Mouse (Mus musculus) stomach, embryonic 14.5 days (tissue): Measurements from ENCODE around the gene Slc25a18. TPM values are rescaled to one million over a fixed set of nuclear protein-coding genes. Genes with fewer than 3 reads are reported as not detected.
"Not testable (repeated sequence)": the region's sequence is repeated elsewhere in the genome, so short reads cannot be mapped to it uniquely, and the experiment has no call there.

ENCODE experiments used
- ATAC-seq: fragments of 200-750 bp; cut with Nextera tagmentation; 2 replicates; pipeline ENCODE4 v1.8.0; 2017; ENCODE audit warnings: low read depth, moderate TSS enrichment; ENCODE audit not compliant: insufficient number of reproducible peaks, insufficient read depth, low FRiP score
- H3K27ac ChIP-seq: fragments of 300-500 bp; sonication (generic); 2 replicates; pipeline ENCODE4 v1.5.1; 2014; ENCODE audit warnings: mild to moderate bottlenecking, low read length, moderate library complexity, mixed read lengths
- H3K27me3 ChIP-seq: fragments of 300-500 bp; sonication (generic); 2 replicates; pipeline ENCODE4 v1.6.1; 2014; ENCODE audit warnings: low read length, control low read depth, mixed read lengths; ENCODE audit not compliant: control insufficient read depth, insufficient read depth
- H3K36me3 ChIP-seq: fragments of 300-500 bp; sonication (generic); 2 replicates; pipeline ENCODE4 v1.6.1; 2014; ENCODE audit warnings: mild to moderate bottlenecking, control low read depth, low read length, moderate library complexity, mixed read lengths; ENCODE audit not compliant: control insufficient read depth, insufficient read depth
- H3K4me1 ChIP-seq: fragments of 300-500 bp; sonication (generic); 2 replicates; pipeline ENCODE4 v1.6.1; 2014; ENCODE audit warnings: low read length, control low read depth, mixed read lengths; ENCODE audit not compliant: control insufficient read depth, insufficient read depth
- H3K4me2 ChIP-seq: fragments of 300-500 bp; sonication (generic); replicated peaks from 2 replicates; pipeline ENCODE4 v1.6.1; 2014; ENCODE audit warnings: low read depth, low read length, control low read depth
- H3K4me3 ChIP-seq: fragments of 300-500 bp; sonication (generic); 2 replicates; pipeline ENCODE4 v1.5.1; 2014; ENCODE audit warnings: low read depth, low read length, control low read depth
- H3K9ac ChIP-seq: fragments of 300-500 bp; sonication (generic); replicated peaks from 2 replicates; pipeline ENCODE4 v1.6.1; 2014; ENCODE audit warnings: low read depth, mild to moderate bottlenecking, control low read depth, low read length, moderate library complexity, mixed read lengths
- H3K9me3 ChIP-seq: fragments of 300-500 bp; sonication (generic); 2 replicates; pipeline ENCODE4 v1.6.1; 2016; ENCODE audit warnings: low read depth, low read length, control low read depth; ENCODE audit not compliant: control insufficient read depth
- WGBS: fragments of 180-500 bp; shearing (Covaris S2); extraction: QIAGEN DNeasy Blood & Tissue Kit; methylation state at CpG from one replicate; pipeline ENCODE4 v1.1.7; 2014; 5-methylcytosine and 5-hydroxymethylcytosine counted together
- polyA plus RNA-seq: library from polyadenylated mRNA; unstranded; fragments of >200 nt; fragmentation: Nextera tagmentation; extraction: Ambion mirVana; gene quantifications from 2 replicates; pipeline ENCODE4 v1.2.1, GENCODE M21; 2014

Gene Slc25a18
- polyA plus RNA-seq, 1 experiment from 2014 or later: 0.20 TPM

GRCm38 (mm10) chr6:120806999-120807737 is 33.8 kb downstream of the Slc25a18 start:
- no peak overlapping the region for H3K4me2 ChIP-seq
- no peaks in the 10 kb centered on the region for H3K9me3 ChIP-seq
- H3K27ac ChIP-seq: peak overlapping the region; percentile 52; the same call in 1 of the 2 replicates
- 0 out of 2 replicates have a peak, but pooled peaks have one; percentile 38 for ATAC-seq
- no peak overlapping the region for H3K4me3 ChIP-seq
- H3K4me1 ChIP-seq: no peaks in the 10 kb centered on the region
- 66% methylated on average over 5 of the region's 5 CpGs for WGBS
- peaks cover 53% of the 10 kb centered on the region for H3K36me3 ChIP-seq
- H3K9ac ChIP-seq: no peak overlapping the region
- H3K27me3 ChIP-seq: no peaks in the 10 kb centered on the region

GRCm38 (mm10) chr6:120807738-120808081 is 34.3 kb downstream of the Slc25a18 start:
- H3K4me3 ChIP-seq: no peak overlapping the region
- H3K4me1 ChIP-seq: no peaks in the 10 kb centered on the region
- no peaks in the 10 kb centered on the region for H3K27me3 ChIP-seq
- no peak overlapping the region for H3K27ac ChIP-seq
- no peak overlapping the region for H3K4me2 ChIP-seq
- peaks cover 51% of the 10 kb centered on the region for H3K36me3 ChIP-seq
- 71% methylated on average over 4 of the region's 4 CpGs for WGBS
- no peaks in the 10 kb centered on the region for H3K9me3 ChIP-seq
- H3K9ac ChIP-seq: no peak overlapping the region
- ATAC-seq: peak; percentile 81

- WGBS: 96% methylated on average over 7 of the region's 10 CpGs
- H3K27me3 ChIP-seq, ATAC-seq, H3K4me2 ChIP-seq, H3K27ac ChIP-seq, H3K4me3 ChIP-seq, H3K9ac ChIP-seq, H3K4me1 ChIP-seq, H3K9me3 ChIP-seq: not testable (repeated sequence)
- peaks cover 18% of the 10 kb centered on the region for H3K36me3 ChIP-seq
These were observed 38.6 kb downstream of the Slc25a18 start for GRCm38 (mm10) chr6:120811999-120812398.

GRCm38 (mm10) chr6:120819294-120819693 is 45.9 kb downstream of the Slc25a18 start:
- Histone ChIP-seq H3K36me3 (peaks cover 16% of the 10 kb centered on the region), H3K9me3 (no peaks in the 10 kb centered on the region), H3K9ac (no peak overlapping the region), H3K4me2 (no peak overlapping the region), H3K4me1 (peaks cover 7% of the 10 kb centered on the region; the same call in 1 of the 2 replicates), H3K4me3 (no peak overlapping the region), H3K27me3 (no peaks in the 10 kb centered on the region), H3K27ac (no peak overlapping the region)
- WGBS: 94% methylated on average over 2 of the region's 2 CpGs
- ATAC-seq: no peak

GRCm38 (mm10) chr6:120820144-120820543 is 46.8 kb downstream of the Slc25a18 start:
- H3K9ac ChIP-seq: no peak overlapping the region
- H3K27me3 ChIP-seq: no peaks in the 10 kb centered on the region
- H3K27ac ChIP-seq: no peak overlapping the region
- H3K4me3 ChIP-seq: no peak overlapping the region
- no peak overlapping the region for H3K4me2 ChIP-seq
- no peaks in the 10 kb centered on the region for H3K9me3 ChIP-seq
- H3K4me1 ChIP-seq: peaks cover 7% of the 10 kb centered on the region; the same call in 1 of the 2 replicates
- WGBS: 80% methylated on average over 5 of the region's 5 CpGs
- peaks cover 16% of the 10 kb centered on the region for H3K36me3 ChIP-seq
- no peak for ATAC-seq

GRCm38 (mm10) chr6:120820941-120821340 is 47.6 kb downstream of the Slc25a18 start:
- WGBS: 86% methylated on average over 1 of the region's 1 CpGs
- Histone ChIP-seq H3K4me3 (no peak overlapping the region; the same call in 1 of the 2 replicates), H3K27me3 (no peaks in the 10 kb centered on the region), H3K4me1 (peaks cover 7% of the 10 kb centered on the region; the same call in 1 of the 2 replicates), H3K9ac (no peak overlapping the region), H3K36me3 (peaks cover 16% of the 10 kb centered on the region), H3K4me2 (peak overlapping the region; percentile 63; the same call in 1 of the 2 replicates), H3K27ac (no peak overlapping the region), H3K9me3 (no peaks in the 10 kb centered on the region)
- no peak for ATAC-seq

GRCm38 (mm10) chr6:120821715-120822114 is 48.3 kb downstream of the Slc25a18 start:
- H3K36me3 ChIP-seq: peaks cover 16% of the 10 kb centered on the region
- peak overlapping the region; percentile 91 for H3K4me3 ChIP-seq
- H3K27me3 ChIP-seq: no peaks in the 10 kb centered on the region
- no peaks in the 10 kb centered on the region for H3K9me3 ChIP-seq
- H3K9ac ChIP-seq: peak overlapping the region; percentile 54
- H3K4me2 ChIP-seq: peak overlapping the region; percentile 63
- peaks cover 7% of the 10 kb centered on the region; the same call in 1 of the 2 replicates for H3K4me1 ChIP-seq
- ATAC-seq: no peak
- peak overlapping the region; percentile 90; the same call in 1 of the 2 replicates for H3K27ac ChIP-seq
- 47% methylated on average over 5 of the region's 5 CpGs for WGBS

- Histone ChIP-seq H3K27me3 (no peaks in the 10 kb centered on the region), H3K4me2 (peak within 1 kb of the TSS; percentile 63), H3K9ac (peak within 1 kb of the TSS; percentile 54), H3K4me3 (peak within 1 kb of the TSS; percentile 91), H3K9me3 (no peaks in the 10 kb centered on the region), H3K27ac (peak within 1 kb of the TSS; percentile 90), H3K36me3 (peaks cover 13% of the 10 kb centered on the region), H3K4me1 (peaks cover 7% of the 10 kb centered on the region; the same call in 1 of the 2 replicates)
- WGBS: under 1% methylated on average over 41 of the region's 41 CpGs
- peak; percentile 95 for ATAC-seq
These were observed 49.0 kb downstream of the Slc25a18 start, which contains the start of gene Atp6v1e1 for GRCm38 (mm10) chr6:120822307-120822928. Gene Atp6v1e1, minus strand, starts transcription at chr6:120822793.
